Mouse (Mus musculus) limb, embryonic 15.5 days (tissue): Measurements from ENCODE around the gene Prss42. TPM values are rescaled to one million over a fixed set of nuclear protein-coding genes. Genes with fewer than 3 reads are reported as not detected.
"Not testable (repeated sequence)": the region's sequence is repeated elsewhere in the genome, so short reads cannot be mapped to it uniquely, and the experiment has no call there.

Experiments
- ATAC-seq: fragments of 200-750 bp; cut with Nextera tagmentation; 2 replicates; pipeline ENCODE4 v1.8.0; 2017; ENCODE audit warnings: low read depth, moderate TSS enrichment; ENCODE audit not compliant: insufficient number of reproducible peaks, low FRiP score, low TSS enrichment
- H3K27ac ChIP-seq: fragments of 300-500 bp; sonication (generic); 2 replicates; pipeline ENCODE4 v1.5.1; 2015; ENCODE audit warnings: moderate library complexity, mild to moderate bottlenecking, inconsistent platforms
- H3K27me3 ChIP-seq: fragments of 300-500 bp; sonication (generic); 2 replicates; pipeline ENCODE4 v1.6.1; 2015; ENCODE audit warnings: inconsistent platforms
- H3K36me3 ChIP-seq: fragments of 300-500 bp; sonication (generic); 2 replicates; pipeline ENCODE4 v1.6.1; 2015; ENCODE audit warnings: inconsistent platforms
- H3K4me1 ChIP-seq: fragments of 300-500 bp; sonication (generic); 2 replicates; pipeline ENCODE4 v1.6.1; 2015; ENCODE audit warnings: inconsistent platforms
- H3K4me2 ChIP-seq: fragments of 300-500 bp; sonication (generic); 2 replicates; pipeline ENCODE4 v1.6.1; 2015; ENCODE audit warnings: mild to moderate bottlenecking, inconsistent platforms
- H3K4me3 ChIP-seq: fragments of 300-500 bp; sonication (generic); 2 replicates; pipeline ENCODE4 v1.5.1; 2015; ENCODE audit warnings: mild to moderate bottlenecking, inconsistent platforms
- H3K9ac ChIP-seq: fragments of 300-500 bp; sonication (generic); 2 replicates; pipeline ENCODE4 v1.6.1; 2015; ENCODE audit warnings: inconsistent platforms
- H3K9me3 ChIP-seq: fragments of 300-500 bp; sonication (generic); 2 replicates; pipeline ENCODE4 v1.6.1; 2016; ENCODE audit warnings: inconsistent platforms
- WGBS: fragments of 180-500 bp; shearing (Covaris S2); methylation state at CpG from one replicate; pipeline ENCODE4 v1.1.7; 2015; 5-methylcytosine and 5-hydroxymethylcytosine counted together
- polyA plus RNA-seq: library from polyadenylated mRNA; unstranded; fragments of >200 nt; fragmentation: Nextera tagmentation; extraction: Ambion mirVana; gene quantifications from 2 replicates; pipeline ENCODE4 v1.2.1, GENCODE M21; 2015

Prss42 gene
- polyA plus RNA-seq, 1 experiment from 2014 or later: not detected

GRCm38 (mm10) chr9:110797013-110797412 is 953 bp upstream of the Prss42 start:
- H3K9ac ChIP-seq: no peak overlapping the region
- no peaks in the 10 kb centered on the region for H3K4me1 ChIP-seq
- no peak overlapping the region for H3K27ac ChIP-seq
- no peaks in the 10 kb centered on the region for H3K9me3 ChIP-seq
- 82% methylated on average over 10 of the region's 10 CpGs for WGBS
- no peaks in the 10 kb centered on the region for H3K36me3 ChIP-seq
- H3K4me2 ChIP-seq: no peak overlapping the region
- ATAC-seq: no peak
- H3K27me3 ChIP-seq: 0 out of 2 replicates have a peak, but pooled peaks cover 3% of the 10 kb centered on the region
- no peak overlapping the region for H3K4me3 ChIP-seq

GRCm38 (mm10) chr9:110800834-110801479 is 3.0 kb downstream of the Prss42 start:
- Histone ChIP-seq H3K36me3 (no peaks in the 10 kb centered on the region), H3K27ac (no peak overlapping the region), H3K9ac (no peak overlapping the region), H3K4me3 (no peak overlapping the region), H3K4me2 (no peak overlapping the region), H3K9me3 (no peaks in the 10 kb centered on the region), H3K27me3 (no peaks in the 10 kb centered on the region; the same call in 1 of the 2 replicates), H3K4me1 (no peaks in the 10 kb centered on the region)
- ATAC-seq: no peak
- WGBS: 82% methylated on average over 8 of the region's 8 CpGs

- no peaks in the 10 kb centered on the region for H3K9me3 ChIP-seq
- no peaks in the 10 kb centered on the region for H3K4me1 ChIP-seq
- H3K27ac ChIP-seq: no peak overlapping the region
- no peaks in the 10 kb centered on the region for H3K36me3 ChIP-seq
- ATAC-seq: no peak
- no peak overlapping the region for H3K9ac ChIP-seq
- no peaks in the 10 kb centered on the region; the same call in 1 of the 2 replicates for H3K27me3 ChIP-seq
- 56% methylated on average over 4 of the region's 4 CpGs for WGBS
- H3K4me2 ChIP-seq: no peak overlapping the region
- no peak overlapping the region for H3K4me3 ChIP-seq
Observed at GRCm38 (mm10) chr9:110803294-110803693, 5.3 kb downstream of the Prss42 start.

GRCm38 (mm10) chr9:110810051-110810450 is 12.1 kb downstream of the Prss42 start:
- H3K4me3 ChIP-seq: no peak overlapping the region
- WGBS: 68% methylated on average over 4 of the region's 4 CpGs
- no peak overlapping the region for H3K9ac ChIP-seq
- H3K4me2 ChIP-seq: no peak overlapping the region
- no peaks in the 10 kb centered on the region for H3K4me1 ChIP-seq
- no peaks in the 10 kb centered on the region for H3K9me3 ChIP-seq
- H3K27ac ChIP-seq: no peak overlapping the region
- ATAC-seq: no peak
- H3K36me3 ChIP-seq: no peaks in the 10 kb centered on the region
- no peaks in the 10 kb centered on the region for H3K27me3 ChIP-seq

- H3K4me1 ChIP-seq: no peaks in the 10 kb centered on the region
- H3K4me3 ChIP-seq: no peak within 1 kb of the TSS
- H3K9me3 ChIP-seq: no peaks in the 10 kb centered on the region
- no peak within 1 kb of the TSS for H3K27ac ChIP-seq
- ATAC-seq: no peak
- 58% methylated on average over 18 of the region's 18 CpGs for WGBS
- no peaks in the 10 kb centered on the region for H3K36me3 ChIP-seq
- no peak within 1 kb of the TSS for H3K9ac ChIP-seq
- no peak within 1 kb of the TSS for H3K4me2 ChIP-seq
- H3K27me3 ChIP-seq: no peaks in the 10 kb centered on the region
Observed at GRCm38 (mm10) chr9:110813789-110814188, 15.8 kb downstream of the Prss42 start, which contains the start of gene Prss44. Gene Prss44, plus strand, starts transcription at chr9:110813994.

- not testable (repeated sequence) for H3K27me3 ChIP-seq, H3K4me2 ChIP-seq, H3K36me3 ChIP-seq, H3K4me3 ChIP-seq, H3K27ac ChIP-seq, H3K9me3 ChIP-seq, H3K9ac ChIP-seq, H3K4me1 ChIP-seq, ATAC-seq
Observed at GRCm38 (mm10) chr9:110820546-110820945, 22.6 kb downstream of the Prss42 start.

GRCm38 (mm10) chr9:110821436-110821835 is 23.5 kb downstream of the Prss42 start:
- Histone ChIP-seq H3K27ac (no peak overlapping the region), H3K27me3 (no peaks in the 10 kb centered on the region), H3K9me3 (no peaks in the 10 kb centered on the region), H3K9ac (no peak overlapping the region), H3K4me1 (no peaks in the 10 kb centered on the region), H3K4me3 (no peak overlapping the region), H3K36me3 (no peaks in the 10 kb centered on the region), H3K4me2 (no peak overlapping the region)
- 80% methylated on average over 7 of the region's 7 CpGs for WGBS
- ATAC-seq: no peak

- no peaks in the 10 kb centered on the region for H3K27me3 ChIP-seq
- H3K9me3 ChIP-seq: no peaks in the 10 kb centered on the region
- no peak overlapping the region for H3K4me2 ChIP-seq
- no peaks in the 10 kb centered on the region for H3K4me1 ChIP-seq
- no peak overlapping the region for H3K27ac ChIP-seq
- WGBS: 52% methylated on average over 4 of the region's 4 CpGs
- ATAC-seq: no peak
- H3K9ac ChIP-seq: no peak overlapping the region
- H3K36me3 ChIP-seq: no peaks in the 10 kb centered on the region
- no peak overlapping the region for H3K4me3 ChIP-seq
Observed at GRCm38 (mm10) chr9:110825426-110825825, 27.5 kb downstream of the Prss42 start.

- Histone ChIP-seq H3K9ac (no peak overlapping the region), H3K27me3 (no peaks in the 10 kb centered on the region), H3K9me3 (no peaks in the 10 kb centered on the region), H3K36me3 (no peaks in the 10 kb centered on the region), H3K4me2 (no peak overlapping the region), H3K4me3 (no peak overlapping the region), H3K27ac (no peak overlapping the region), H3K4me1 (no peaks in the 10 kb centered on the region)
- WGBS: 68% methylated on average over 7 of the region's 7 CpGs
- ATAC-seq: no peak
Observed at GRCm38 (mm10) chr9:110825832-110826231, 27.9 kb downstream of the Prss42 start.

GRCm38 (mm10) chr9:110826390-110826789 is 28.4 kb downstream of the Prss42 start, which contains the start of gene Prss43:
Gene Prss43, plus strand, starts transcription at chr9:110826690.
- Histone ChIP-seq H3K4me3 (no peak within 1 kb of the TSS), H3K9ac (no peak within 1 kb of the TSS), H3K27ac (no peak within 1 kb of the TSS), H3K4me1 (no peaks in the 10 kb centered on the region), H3K9me3 (no peaks in the 10 kb centered on the region), H3K4me2 (no peak within 1 kb of the TSS), H3K36me3 (no peaks in the 10 kb centered on the region), H3K27me3 (no peaks in the 10 kb centered on the region)
- WGBS: 64% methylated on average over 3 of the region's 3 CpGs
- ATAC-seq: no peak

- ATAC-seq: no peak
- Histone ChIP-seq H3K4me3 (no peak overlapping the region), H3K4me2 (no peak overlapping the region), H3K9ac (no peak overlapping the region), H3K27ac (no peak overlapping the region), H3K4me1 (peaks cover 3% of the 10 kb centered on the region; the same call in 1 of the 2 replicates), H3K36me3 (no peaks in the 10 kb centered on the region), H3K9me3 (no peaks in the 10 kb centered on the region), H3K27me3 (no peaks in the 10 kb centered on the region)
- 72% methylated on average over 5 of the region's 5 CpGs for WGBS
Observed at GRCm38 (mm10) chr9:110833021-110833420, 35.1 kb downstream of the Prss42 start.

- H3K9me3 ChIP-seq: no peaks in the 10 kb centered on the region
- H3K9ac ChIP-seq: no peak within 1 kb of the TSS
- no peak within 1 kb of the TSS for H3K4me3 ChIP-seq
- no peaks in the 10 kb centered on the region for H3K27me3 ChIP-seq
- ATAC-seq: no peak
- H3K27ac ChIP-seq: no peak within 1 kb of the TSS
- H3K4me1 ChIP-seq: peaks cover 3% of the 10 kb centered on the region; the same call in 1 of the 2 replicates
- H3K36me3 ChIP-seq: no peaks in the 10 kb centered on the region
- 80% methylated on average over 19 of the region's 19 CpGs for WGBS
- H3K4me2 ChIP-seq: no peak within 1 kb of the TSS
Observed at GRCm38 (mm10) chr9:110834411-110834810, 36.4 kb downstream of the Prss42 start, which contains the start of gene Prss45. Gene Prss45, plus strand, starts transcription at chr9:110834588.
